23 mouse cellular contexts compared by ENCODE assay signal in genomic region chr2:106679720-106680455, GRCm38 (mm10). TPM values are rescaled to one million over a fixed set of nuclear protein-coding genes. Genes with fewer than 3 reads are reported as not detected.
DNase-seq lines count a peak whose midpoint lies in the region; ATAC-seq lines count a peak whose summit lies in the region.
"Had no signal": no experiment of that assay in that cellular context is flagged by ENCODE, and none has a peak within 500 bp of the region (broad histone marks: within the 10 kb centered on the region; RNA-seq: fewer than 3 reads in every experiment).

No protein-coding gene starts in this region.

- no peak for ATAC-seq in kidney, embryonic 16.5 days (ENCODE audit: low FRiP score, low TSS enrichment)
- ATAC-seq in intestine, embryonic 14.5 days (replicated peaks; ENCODE audit: low FRiP score, low TSS enrichment, low read depth): peak; percentile 84
- ATAC-seq in midbrain, embryonic 16.5 days: no peak
- ATAC-seq: forebrain, embryonic 16.5 days; Patski had no signal

- no peak overlapping the region for H3K4me3 ChIP-seq in kidney, embryonic 16.5 days (ENCODE audit: low read length)
- H3K4me3 ChIP-seq in intestine, embryonic 14.5 days (ENCODE audit: low read depth, low read length): no peak overlapping the region
- H3K4me3 ChIP-seq in limb, embryonic 10.5 days: no peak overlapping the region
- H3K4me3 ChIP-seq in midbrain, embryonic 16.5 days (ENCODE audit: low read depth, low read length): no peak overlapping the region
- H3K4me3 ChIP-seq: embryonic facial prominence, embryonic 13.5 days; forebrain, embryonic 12.5 days; heart, embryonic 10.5 days; hindbrain, embryonic 13.5 days had no signal

- H3K36me3 ChIP-seq in kidney, embryonic 16.5 days (ENCODE audit: insufficient read depth, low read length): no peaks in the 10 kb centered on the region
- no peaks in the 10 kb centered on the region for H3K36me3 ChIP-seq in intestine, embryonic 14.5 days (ENCODE audit: control insufficient read depth, insufficient read depth, low read length)
- no peaks in the 10 kb centered on the region for H3K36me3 ChIP-seq in limb, embryonic 10.5 days
- no peaks in the 10 kb centered on the region for H3K36me3 ChIP-seq in midbrain, embryonic 16.5 days (ENCODE audit: control insufficient read depth, insufficient read depth, low read length)
- H3K36me3 ChIP-seq: embryonic facial prominence, embryonic 13.5 days; forebrain, embryonic 12.5 days; heart, embryonic 10.5 days; hindbrain, embryonic 13.5 days had no signal

- H3K4me2 ChIP-seq in kidney, embryonic 16.5 days (replicated peaks; ENCODE audit: low read depth, low read length): no peak overlapping the region
- no peak overlapping the region for H3K4me2 ChIP-seq in intestine, embryonic 14.5 days (ENCODE audit: low read length)
- no peak overlapping the region for H3K4me2 ChIP-seq in midbrain, embryonic 16.5 days (ENCODE audit: low read length)
- H3K4me2 ChIP-seq: embryonic facial prominence, embryonic 13.5 days; forebrain, embryonic 12.5 days; hindbrain, embryonic 13.5 days had no signal

- H3K9ac ChIP-seq in kidney, embryonic 16.5 days (replicated peaks; ENCODE audit: low read length): no peak overlapping the region
- H3K9ac ChIP-seq in intestine, embryonic 14.5 days (ENCODE audit: low read length): no peak overlapping the region
- H3K9ac ChIP-seq in midbrain, embryonic 16.5 days (ENCODE audit: low read depth, low read length): no peak overlapping the region
- H3K9ac ChIP-seq: embryonic facial prominence, embryonic 13.5 days; forebrain, embryonic 12.5 days; hindbrain, embryonic 13.5 days had no signal

- H3K27ac ChIP-seq in kidney, embryonic 16.5 days (ENCODE audit: low read length): peak overlapping the region; percentile 42; the same call in 1 of the 2 replicates
- no peak overlapping the region for H3K27ac ChIP-seq in intestine, embryonic 14.5 days (ENCODE audit: low read depth)
- H3K27ac ChIP-seq in limb, embryonic 10.5 days: 0 out of 2 replicates have a peak overlapping the region, but pooled peaks have one; percentile 6
- H3K27ac ChIP-seq in midbrain, embryonic 16.5 days (ENCODE audit: low read length): no peak overlapping the region
- H3K27ac ChIP-seq: embryonic facial prominence, embryonic 13.5 days; forebrain, embryonic 12.5 days; heart, embryonic 10.5 days; hindbrain, embryonic 13.5 days had no signal

- WGBS in kidney, embryonic 16.5 days: 83% methylated on average over 5 of the region's 5 CpGs
- WGBS in intestine, embryonic 14.5 days: 71% methylated on average over 5 of the region's 5 CpGs
- WGBS in limb, embryonic 10.5 days: 74% methylated on average over 5 of the region's 5 CpGs
- WGBS in midbrain, embryonic 16.5 days: 87% methylated on average over 5 of the region's 5 CpGs

- H3K9me3 ChIP-seq in kidney, embryonic 16.5 days (ENCODE audit: low read length): no peaks in the 10 kb centered on the region
- no peaks in the 10 kb centered on the region for H3K9me3 ChIP-seq in intestine, embryonic 14.5 days (ENCODE audit: control insufficient read depth, low read length)
- no peaks in the 10 kb centered on the region for H3K9me3 ChIP-seq in limb, embryonic 10.5 days (replicated peaks)
- H3K9me3 ChIP-seq in midbrain, embryonic 16.5 days (replicated peaks; ENCODE audit: control insufficient read depth, low read length, poor library complexity, severe bottlenecking): no peaks in the 10 kb centered on the region
- H3K9me3 ChIP-seq: embryonic facial prominence, embryonic 13.5 days; forebrain, embryonic 12.5 days; heart, embryonic 10.5 days; hindbrain, embryonic 13.5 days had no signal

- H3K27me3 ChIP-seq in kidney, embryonic 16.5 days (ENCODE audit: insufficient read depth, low read length): no peaks in the 10 kb centered on the region
- H3K27me3 ChIP-seq in intestine, embryonic 14.5 days (replicated peaks; ENCODE audit: control insufficient read depth, insufficient read depth, low read length): no peaks in the 10 kb centered on the region
- no peaks in the 10 kb centered on the region for H3K27me3 ChIP-seq in limb, embryonic 10.5 days (ENCODE audit: low read depth, poor library complexity, severe bottlenecking)
- H3K27me3 ChIP-seq in midbrain, embryonic 16.5 days (ENCODE audit: control insufficient read depth, insufficient read depth, low read depth, low read length): no peaks in the 10 kb centered on the region
- H3K27me3 ChIP-seq: embryonic facial prominence, embryonic 13.5 days; forebrain, embryonic 12.5 days; hindbrain, embryonic 13.5 days had no signal

- H3K4me1 ChIP-seq in kidney, embryonic 16.5 days (ENCODE audit: insufficient read depth, low read length): 0 out of 2 replicates have a peak, but pooled peaks cover 2% of the 10 kb centered on the region
- 0 out of 2 replicates have a peak, but pooled peaks cover 4% of the 10 kb centered on the region for H3K4me1 ChIP-seq in intestine, embryonic 14.5 days (replicated peaks; ENCODE audit: control insufficient read depth, insufficient read depth, low read length)
- H3K4me1 ChIP-seq in limb, embryonic 10.5 days: peaks cover 32% of the 10 kb centered on the region
- peaks cover 3% of the 10 kb centered on the region; the same call in 1 of the 2 replicates for H3K4me1 ChIP-seq in midbrain, embryonic 16.5 days (ENCODE audit: control insufficient read depth, insufficient read depth, low read length)

- no peak for DNase-seq in kidney, postnatal 4 days
- DNase-seq in urinary bladder, postnatal 14 days (ENCODE audit: low spot score): peak; percentile 51
- no peak for DNase-seq in urinary bladder, postnatal 10 days (ENCODE audit: low spot score)
- DNase-seq in intestine, embryonic 14.5 days (ENCODE audit: low spot score): peak; percentile 52
- DNase-seq in limb, embryonic 10.5 days (ENCODE audit: low spot score): no peak
- DNase-seq in layer of hippocampus, adult 9-11 months: no peak
- DNase-seq: adrenal gland, adult 2 months; adrenal gland, postnatal 25 days; cerebellum, adult 18-20 months; cerebellum, postnatal 10 days; embryo, embryonic 11 days; gastrocnemius, postnatal 10 days; heart, adult 18-20 months; heart, postnatal 10 days had no signal

RNA-seq across cellular contexts. Expression of gene Mpped2, which starts 13.2 kb away (rescaled TPM):
- 28.6 and 32.0 TPM in 2 replicates for polyA plus RNA-seq in kidney, embryonic 16.5 days (2015; fragmentation: Nextera tagmentation; extraction: Ambion mirVana)
- 45.6 and 54.7 TPM in 2 replicates for polyA plus RNA-seq in intestine, embryonic 14.5 days (2014; fragmentation: Nextera tagmentation; extraction: Ambion mirVana)
- polyA plus RNA-seq in limb, embryonic 10.5 days (2016; fragmentation: Nextera tagmentation; extraction: Ambion mirVana): 64.3 and 106 TPM in 2 replicates
- polyA plus RNA-seq in midbrain, embryonic 16.5 days (2015; fragmentation: Nextera tagmentation; extraction: Ambion mirVana): 99.5 and 110 TPM in 2 replicates
- polyA plus RNA-seq: C2C12 had no signal

Comparison
In these comparisons a context has a peak if more than half of its experiments do, and no peak if none do; other contexts are left out.
1. DNase-seq: peak in urinary bladder, postnatal 14 days (single experiment) and intestine, embryonic 14.5 days (single experiment); none in kidney, postnatal 4 days (0 of 2), urinary bladder, postnatal 10 days (single experiment), limb, embryonic 10.5 days (single experiment) and layer of hippocampus, adult 9-11 months (single experiment).
2. H3K27ac ChIP-seq: peak in kidney, embryonic 16.5 days (single experiment) and limb, embryonic 10.5 days (single experiment); none in intestine, embryonic 14.5 days (single experiment) and midbrain, embryonic 16.5 days (single experiment).